Mouse (Mus musculus): ENCODE data around the gene Cdk2.

Cdk2 gene

GRCm38 (mm10) chr10:128703895-128704294 lies 936 bp downstream of the Cdk2 start, which contains the start of gene Pmel:
Gene Pmel, plus strand, starts transcription at chr10:128704195.
- no peak for DNase-seq (ENCODE audit: low read depth)

- no peak for DNase-seq (ENCODE audit: low read depth)
Measured at GRCm38 (mm10) chr10:128702328-128703007, 2.4 kb downstream of the Cdk2 start.

- DNase-seq (ENCODE audit: low read depth) = no peak
Measured at GRCm38 (mm10) chr10:128700712-128701111, 4.1 kb downstream of the Cdk2 start.

- no peak for DNase-seq (ENCODE audit: low read depth)
Measured at GRCm38 (mm10) chr10:128699611-128700010, 5.2 kb downstream of the Cdk2 start.

- no peak for DNase-seq (ENCODE audit: low read depth)
Measured at GRCm38 (mm10) chr10:128699006-128699405, 5.8 kb downstream of the Cdk2 start.

GRCm38 (mm10) chr10:128697072-128697725 lies 7.6 kb downstream of the Cdk2 start:
- peak; percentile 45 for DNase-seq (ENCODE audit: low read depth)

- peak; percentile 100 for DNase-seq (ENCODE audit: low read depth)
Measured at GRCm38 (mm10) chr10:128695992-128696807, 8.6 kb downstream of the Cdk2 start, which contains the start of gene Rab5b. Gene Rab5b, minus strand, starts transcription at chr10:128696264.

GRCm38 (mm10) chr10:128695411-128695991 lies 9.3 kb downstream of the Cdk2 start:
- no peak for DNase-seq (ENCODE audit: low read depth)

- DNase-seq (ENCODE audit: low read depth) = peak; percentile 86
Measured at GRCm38 (mm10) chr10:128674469-128675008, 30.3 kb downstream of the Cdk2 start.

GRCm38 (mm10) chr10:128673763-128674468 lies 30.9 kb downstream of the Cdk2 start, which contains the start of gene Suox:
Gene Suox, minus strand, starts transcription at chr10:128674073.
- peak; percentile 94 for DNase-seq (ENCODE audit: low read depth)

GRCm38 (mm10) chr10:128671148-128671547 lies 33.7 kb downstream of the Cdk2 start:
- DNase-seq (ENCODE audit: low read depth) = no peak

- DNase-seq (ENCODE audit: low read depth) = peak; percentile 80
Measured at GRCm38 (mm10) chr10:128668790-128669672, 35.8 kb downstream of the Cdk2 start.

- DNase-seq (ENCODE audit: low read depth) = no peak
Measured at GRCm38 (mm10) chr10:128665806-128666205, 39.0 kb downstream of the Cdk2 start.

- peak; percentile 43 for DNase-seq (ENCODE audit: low read depth)
Measured at GRCm38 (mm10) chr10:128665307-128665706, 39.5 kb downstream of the Cdk2 start.

- DNase-seq (ENCODE audit: low read depth) = no peak
Measured at GRCm38 (mm10) chr10:128664808-128665207, 40.0 kb downstream of the Cdk2 start.

- DNase-seq (ENCODE audit: low read depth) = peak; percentile 68
Measured at GRCm38 (mm10) chr10:128663441-128664220, 41.2 kb downstream of the Cdk2 start.

- DNase-seq (ENCODE audit: low read depth) = no peak
Measured at GRCm38 (mm10) chr10:128662465-128662864, 42.4 kb downstream of the Cdk2 start.

GRCm38 (mm10) chr10:128659490-128659889 lies 45.3 kb downstream of the Cdk2 start:
- DNase-seq (ENCODE audit: low read depth) = no peak

- DNase-seq (ENCODE audit: low read depth) = no peak
Measured at GRCm38 (mm10) chr10:128657844-128658243, 47.0 kb downstream of the Cdk2 start.

Data from induced T-regulatory cell, adult 2 months (primary cell).